Mouse (Mus musculus) kidney, embryonic 16.5 days (tissue): ENCODE measurements around the gene Tlx1. TPM values are rescaled to one million over a fixed set of nuclear protein-coding genes. Genes with fewer than 3 reads are reported as not detected.

ENCODE experiments used
- ATAC-seq: fragments of 200-750 bp; cut with Nextera tagmentation; 2 replicates; pipeline ENCODE4 v1.8.0; 2017; ENCODE audit warnings: moderate TSS enrichment; ENCODE audit not compliant: low FRiP score, low TSS enrichment
- H3K27ac ChIP-seq: fragments of 300-500 bp; sonication (generic); 2 replicates; pipeline ENCODE4 v1.5.1; 2014; ENCODE audit warnings: low read length
- H3K27me3 ChIP-seq: fragments of 300-500 bp; sonication (generic); 2 replicates; pipeline ENCODE4 v1.6.1; 2014; ENCODE audit warnings: low read length, control low read depth, mixed read lengths; ENCODE audit not compliant: insufficient read depth
- H3K36me3 ChIP-seq: fragments of 300-500 bp; sonication (generic); 2 replicates; pipeline ENCODE4 v1.6.1; 2014; ENCODE audit warnings: low read length, control low read depth, mixed read lengths; ENCODE audit not compliant: insufficient read depth
- H3K4me1 ChIP-seq: fragments of 300-500 bp; sonication (generic); 2 replicates; pipeline ENCODE4 v1.6.1; 2014; ENCODE audit warnings: low read length, control low read depth, mixed read lengths; ENCODE audit not compliant: insufficient read depth
- H3K4me2 ChIP-seq: fragments of 300-500 bp; sonication (generic); replicated peaks from 2 replicates; pipeline ENCODE4 v1.6.1; 2014; ENCODE audit warnings: low read depth, low read length
- H3K4me3 ChIP-seq: fragments of 300-500 bp; sonication (generic); 2 replicates; pipeline ENCODE4 v1.5.1; 2014; ENCODE audit warnings: mild to moderate bottlenecking, low read length
- H3K9ac ChIP-seq: fragments of 300-500 bp; sonication (generic); replicated peaks from 2 replicates; pipeline ENCODE4 v1.6.1; 2014; ENCODE audit warnings: low read length
- H3K9me3 ChIP-seq: fragments of 300-500 bp; sonication (generic); 2 replicates; pipeline ENCODE4 v1.6.1; 2016; ENCODE audit warnings: low read length, control low read depth
- WGBS: fragments of 180-500 bp; shearing (Covaris S2); extraction: QIAGEN DNeasy Blood & Tissue Kit; methylation state at CpG from one replicate; pipeline ENCODE4 v1.1.7; 2014; 5-methylcytosine and 5-hydroxymethylcytosine counted together
- polyA plus RNA-seq: library from polyadenylated mRNA; unstranded; fragments of >200 nt; fragmentation: Nextera tagmentation; extraction: Ambion mirVana; gene quantifications from 2 replicates; pipeline ENCODE4 v1.2.1, GENCODE M21; 2015

Gene Tlx1
- polyA plus RNA-seq, 1 experiment from 2014 or later = not detected

- no peak for ATAC-seq
- Histone ChIP-seq H3K9ac (no peak overlapping the region), H3K4me3 (no peak overlapping the region), H3K36me3 (no peaks in the 10 kb centered on the region), H3K27ac (no peak overlapping the region), H3K27me3 (peaks cover 97% of the 10 kb centered on the region), H3K4me2 (no peak overlapping the region), H3K4me1 (0 out of 2 replicates have a peak, but pooled peaks cover 4% of the 10 kb centered on the region), H3K9me3 (no peaks in the 10 kb centered on the region)
- WGBS = 9% methylated on average over 3 of the region's 3 CpGs
Observed at GRCm38 (mm10) chr19:45142531-45142930, 7.9 kb upstream of the Tlx1 start.

GRCm38 (mm10) chr19:45143214-45143895, 7.1 kb upstream of the Tlx1 start:
- peak overlapping the region; percentile 13; the same call in 1 of the 2 replicates for H3K4me2 ChIP-seq
- no peak overlapping the region for H3K9ac ChIP-seq
- no peak overlapping the region for H3K4me3 ChIP-seq
- no peaks in the 10 kb centered on the region for H3K9me3 ChIP-seq
- H3K4me1 ChIP-seq = 0 out of 2 replicates have a peak, but pooled peaks cover 4% of the 10 kb centered on the region
- ATAC-seq = no peak
- 1% methylated on average over 46 of the region's 46 CpGs for WGBS
- H3K27ac ChIP-seq = no peak overlapping the region
- peaks cover 100% of the 10 kb centered on the region for H3K27me3 ChIP-seq
- H3K36me3 ChIP-seq = no peaks in the 10 kb centered on the region

- no peak overlapping the region for H3K4me2 ChIP-seq
- WGBS = 2% methylated on average over 4 of the region's 4 CpGs
- H3K4me3 ChIP-seq = no peak overlapping the region
- H3K27me3 ChIP-seq = peaks cover 99% of the 10 kb centered on the region
- no peak overlapping the region for H3K9ac ChIP-seq
- no peaks in the 10 kb centered on the region for H3K36me3 ChIP-seq
- no peaks in the 10 kb centered on the region for H3K9me3 ChIP-seq
- no peak for ATAC-seq
- H3K4me1 ChIP-seq = peaks cover 10% of the 10 kb centered on the region
- no peak overlapping the region for H3K27ac ChIP-seq
Observed at GRCm38 (mm10) chr19:45147071-45147470, 3.4 kb upstream of the Tlx1 start.

GRCm38 (mm10) chr19:45151361-45152182, 1.1 kb downstream of the Tlx1 start:
- H3K27me3 ChIP-seq = peaks cover 99% of the 10 kb centered on the region

GRCm38 (mm10) chr19:45152183-45152650, 1.7 kb downstream of the Tlx1 start:
- Histone ChIP-seq H3K27me3 (peaks cover 99% of the 10 kb centered on the region), H3K4me3 (no peak overlapping the region), H3K27ac (no peak overlapping the region), H3K36me3 (no peaks in the 10 kb centered on the region), H3K9ac (no peak overlapping the region), H3K4me2 (no peak overlapping the region), H3K4me1 (peaks cover 6% of the 10 kb centered on the region), H3K9me3 (no peaks in the 10 kb centered on the region)
- no peak for ATAC-seq
- 5% methylated on average over 8 of the region's 8 CpGs for WGBS

More at GRCm38 (mm10) chr19:45151361-45152182, 1.1 kb downstream of the Tlx1 start:
- Histone ChIP-seq H3K27ac (no peak overlapping the region), H3K9ac (no peak overlapping the region), H3K4me2 (no peak overlapping the region), H3K4me1 (peaks cover 6% of the 10 kb centered on the region), H3K4me3 (no peak overlapping the region; the same call in 1 of the 2 replicates), H3K9me3 (no peaks in the 10 kb centered on the region), H3K36me3 (no peaks in the 10 kb centered on the region)
- ATAC-seq = no peak
- WGBS = 4% methylated on average over 36 of the region's 36 CpGs

- WGBS = 2% methylated on average over 44 of the region's 44 CpGs
- peaks cover 99% of the 10 kb centered on the region for H3K27me3 ChIP-seq
- H3K4me3 ChIP-seq = no peak overlapping the region
- H3K4me2 ChIP-seq = no peak overlapping the region
- no peaks in the 10 kb centered on the region for H3K9me3 ChIP-seq
- no peaks in the 10 kb centered on the region for H3K36me3 ChIP-seq
- no peak for ATAC-seq
- H3K9ac ChIP-seq = no peak overlapping the region
- no peak overlapping the region for H3K27ac ChIP-seq
- peaks cover 6% of the 10 kb centered on the region for H3K4me1 ChIP-seq
Observed at GRCm38 (mm10) chr19:45153311-45154058, 3.0 kb downstream of the Tlx1 start.

- Histone ChIP-seq H3K4me1 (peaks cover 6% of the 10 kb centered on the region), H3K4me2 (no peak overlapping the region), H3K27ac (no peak overlapping the region), H3K27me3 (peaks cover 99% of the 10 kb centered on the region), H3K36me3 (no peaks in the 10 kb centered on the region), H3K4me3 (no peak overlapping the region), H3K9ac (no peak overlapping the region), H3K9me3 (no peaks in the 10 kb centered on the region)
- 1% methylated on average over 23 of the region's 24 CpGs for WGBS
- no peak for ATAC-seq
Observed at GRCm38 (mm10) chr19:45154059-45154386, 3.5 kb downstream of the Tlx1 start.

- WGBS = 1% methylated on average over 18 of the region's 18 CpGs
- Histone ChIP-seq H3K4me1 (peaks cover 6% of the 10 kb centered on the region), H3K9me3 (no peaks in the 10 kb centered on the region), H3K36me3 (no peaks in the 10 kb centered on the region), H3K27ac (no peak overlapping the region), H3K27me3 (peaks cover 100% of the 10 kb centered on the region), H3K9ac (no peak overlapping the region), H3K4me3 (no peak overlapping the region), H3K4me2 (no peak overlapping the region)
- no peak for ATAC-seq
Observed at GRCm38 (mm10) chr19:45154521-45154920, 4.0 kb downstream of the Tlx1 start.

GRCm38 (mm10) chr19:45155141-45155790, 4.8 kb downstream of the Tlx1 start:
- no peak overlapping the region for H3K4me3 ChIP-seq
- no peaks in the 10 kb centered on the region for H3K9me3 ChIP-seq
- peaks cover 6% of the 10 kb centered on the region for H3K4me1 ChIP-seq
- peaks cover 100% of the 10 kb centered on the region for H3K27me3 ChIP-seq
- H3K9ac ChIP-seq = no peak overlapping the region
- no peak overlapping the region for H3K27ac ChIP-seq
- ATAC-seq = no peak
- no peak overlapping the region for H3K4me2 ChIP-seq
- 3% methylated on average over 15 of the region's 15 CpGs for WGBS
- H3K36me3 ChIP-seq = no peaks in the 10 kb centered on the region
